Mouse (Mus musculus) midbrain, embryonic 16.5 days (tissue): ENCODE measurements around the gene Tmem128. TPM values are rescaled to one million over a fixed set of nuclear protein-coding genes. Genes with fewer than 3 reads are reported as not detected.

Experiments
- ATAC-seq: fragments of 200-750 bp; cut with Nextera tagmentation; 2 replicates; pipeline ENCODE4 v1.8.0; 2017; ENCODE audit warnings: moderate TSS enrichment
- H3K27ac ChIP-seq: fragments of 300-500 bp; sonication (generic); 2 replicates; pipeline ENCODE4 v1.5.1; 2014; ENCODE audit warnings: mild to moderate bottlenecking, low read length, mixed read lengths
- H3K27me3 ChIP-seq: fragments of 300-500 bp; sonication (generic); 2 replicates; pipeline ENCODE4 v1.6.1; 2014; ENCODE audit warnings: low read depth, low read length, mixed read lengths; ENCODE audit not compliant: control insufficient read depth, insufficient read depth
- H3K36me3 ChIP-seq: fragments of 300-500 bp; sonication (generic); 2 replicates; pipeline ENCODE4 v1.6.1; 2014; ENCODE audit warnings: mild to moderate bottlenecking, low read length, moderate library complexity, mixed read lengths; ENCODE audit not compliant: control insufficient read depth, insufficient read depth
- H3K4me1 ChIP-seq: fragments of 300-500 bp; sonication (generic); 2 replicates; pipeline ENCODE4 v1.6.1; 2014; ENCODE audit warnings: mild to moderate bottlenecking, low read length, mixed read lengths; ENCODE audit not compliant: control insufficient read depth, insufficient read depth
- H3K4me2 ChIP-seq: fragments of 300-500 bp; sonication (generic); 2 replicates; pipeline ENCODE4 v1.6.1; 2014; ENCODE audit warnings: mild to moderate bottlenecking, low read length, mixed read lengths
- H3K4me3 ChIP-seq: fragments of 300-500 bp; sonication (generic); 2 replicates; pipeline ENCODE4 v1.5.1; 2014; ENCODE audit warnings: low read depth, mild to moderate bottlenecking, low read length, moderate library complexity, mixed read lengths
- H3K9ac ChIP-seq: fragments of 300-500 bp; sonication (generic); 2 replicates; pipeline ENCODE4 v1.6.1; 2014; ENCODE audit warnings: low read depth, low read length, mixed read lengths
- H3K9me3 ChIP-seq: fragments of 300-500 bp; sonication (generic); replicated peaks from 2 replicates; pipeline ENCODE4 v1.6.1; 2014; ENCODE audit warnings: mild to moderate bottlenecking, low read length, mixed read lengths; ENCODE audit not compliant: control insufficient read depth, poor library complexity, severe bottlenecking
- WGBS: fragments of 180-500 bp; shearing (Covaris S2); extraction: QIAGEN DNeasy Blood & Tissue Kit; methylation state at CpG from one replicate; pipeline ENCODE4 v1.1.7; 2014; 5-methylcytosine and 5-hydroxymethylcytosine counted together
- polyA plus RNA-seq: library from polyadenylated mRNA; unstranded; fragments of >200 nt; fragmentation: Nextera tagmentation; extraction: Ambion mirVana; gene quantifications from 2 replicates; pipeline ENCODE4 v1.2.1, GENCODE M21; 2015

Gene Tmem128
- polyA plus RNA-seq: 92.9 and 94.6 TPM in 2 replicates

DNA sequence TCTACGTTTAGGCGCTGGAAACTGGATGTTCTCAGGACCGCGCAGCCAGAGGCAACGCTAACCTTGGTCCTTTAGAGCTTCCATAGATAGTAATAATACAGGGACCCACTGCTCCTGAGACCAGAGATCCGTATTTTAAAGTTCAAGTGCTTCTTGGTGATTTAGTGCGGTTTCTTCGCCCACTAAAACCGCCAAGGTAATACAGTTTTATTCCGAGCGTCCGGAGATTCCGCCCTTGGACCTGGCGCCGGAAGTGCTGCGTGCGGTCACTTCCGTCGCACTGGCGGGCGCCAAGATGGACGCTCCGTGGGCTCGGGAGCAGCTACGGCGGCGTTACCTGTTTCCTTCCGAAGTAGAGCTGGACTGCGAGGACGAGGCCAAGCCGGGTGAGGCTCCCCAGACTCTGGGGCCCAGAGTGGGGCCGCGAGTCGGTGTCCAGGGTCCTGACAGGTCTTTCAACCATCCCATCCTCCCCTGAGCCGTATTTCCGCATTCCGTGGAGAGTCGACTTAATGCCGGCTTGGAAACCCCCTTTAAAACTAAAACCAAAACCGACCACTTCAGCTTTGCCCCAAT is at the start of gene Tmem128:
Gene Tmem128 (plus strand): TSS at position 79 of the 576 bp plus-strand sequence.
- peak; percentile 90 for ATAC-seq
- no peaks in the 10 kb centered on the region for H3K27me3 ChIP-seq
- H3K9me3 ChIP-seq: no peaks in the 10 kb centered on the region
- H3K36me3 ChIP-seq: peaks cover 24% of the 10 kb centered on the region
- peaks cover 6% of the 10 kb centered on the region for H3K4me1 ChIP-seq
- peak within 1 kb of the TSS; percentile 94 for H3K4me2 ChIP-seq
- under 1% methylated on average over 40 of the region's 40 CpGs for WGBS
- peak within 1 kb of the TSS; percentile 77 for H3K9ac ChIP-seq
- H3K4me3 ChIP-seq: peak within 1 kb of the TSS; percentile 56
- peak within 1 kb of the TSS; percentile 79 for H3K27ac ChIP-seq

DNA sequence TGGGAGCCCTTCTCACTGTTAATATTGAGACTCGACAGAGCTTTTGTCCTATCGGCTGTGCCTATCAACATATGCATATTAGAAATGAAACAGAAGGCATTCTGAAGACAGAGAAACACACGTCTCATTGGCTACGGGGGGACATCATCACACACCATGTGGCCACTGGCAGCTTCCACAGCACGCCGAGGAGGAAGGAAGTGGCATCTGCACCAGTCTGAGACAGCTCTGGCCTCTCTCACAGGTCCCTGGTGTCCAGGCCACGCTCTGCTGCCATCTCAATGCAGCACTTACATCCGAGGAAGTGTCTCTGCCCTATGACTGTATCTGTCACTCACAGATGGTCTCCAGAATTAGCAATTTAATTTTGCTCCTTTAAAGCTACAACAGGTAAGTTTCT is 48.3 kb upstream of the Tmem128 start:
- 93% methylated on average over 8 of the region's 8 CpGs for WGBS
- Histone ChIP-seq H3K4me3 (no peak overlapping the region), H3K36me3 (peaks cover 38% of the 10 kb centered on the region), H3K9ac (no peak overlapping the region), H3K27me3 (no peaks in the 10 kb centered on the region), H3K27ac (no peak overlapping the region), H3K4me2 (no peak overlapping the region), H3K9me3 (no peaks in the 10 kb centered on the region), H3K4me1 (no peaks in the 10 kb centered on the region)
- no peak for ATAC-seq

DNA sequence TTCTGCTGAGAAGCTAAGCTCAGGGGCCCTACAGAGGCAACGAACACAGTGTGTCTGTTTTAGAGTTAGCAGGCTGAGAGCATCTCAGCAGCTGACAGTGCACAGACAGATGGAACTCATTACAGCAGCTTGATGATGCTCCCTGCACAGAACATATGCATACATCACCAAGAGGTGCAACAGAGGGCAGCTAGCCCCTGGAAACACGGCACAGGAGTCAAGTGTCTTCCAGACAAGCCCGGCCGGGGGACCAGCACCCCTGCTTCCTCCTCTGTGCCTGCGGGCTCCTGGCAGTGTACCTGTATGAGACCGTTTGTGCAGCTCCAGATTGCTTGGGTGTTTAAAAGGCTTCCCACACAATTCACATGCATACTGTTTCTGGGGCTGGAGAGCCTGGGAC is 47.0 kb upstream of the Tmem128 start:
- 93% methylated on average over 6 of the region's 6 CpGs for WGBS
- Histone ChIP-seq H3K27ac (no peak overlapping the region), H3K4me2 (no peak overlapping the region), H3K9ac (no peak overlapping the region), H3K9me3 (no peaks in the 10 kb centered on the region), H3K4me1 (no peaks in the 10 kb centered on the region), H3K27me3 (no peaks in the 10 kb centered on the region), H3K4me3 (no peak overlapping the region), H3K36me3 (peaks cover 38% of the 10 kb centered on the region)
- ATAC-seq: no peak

DNA sequence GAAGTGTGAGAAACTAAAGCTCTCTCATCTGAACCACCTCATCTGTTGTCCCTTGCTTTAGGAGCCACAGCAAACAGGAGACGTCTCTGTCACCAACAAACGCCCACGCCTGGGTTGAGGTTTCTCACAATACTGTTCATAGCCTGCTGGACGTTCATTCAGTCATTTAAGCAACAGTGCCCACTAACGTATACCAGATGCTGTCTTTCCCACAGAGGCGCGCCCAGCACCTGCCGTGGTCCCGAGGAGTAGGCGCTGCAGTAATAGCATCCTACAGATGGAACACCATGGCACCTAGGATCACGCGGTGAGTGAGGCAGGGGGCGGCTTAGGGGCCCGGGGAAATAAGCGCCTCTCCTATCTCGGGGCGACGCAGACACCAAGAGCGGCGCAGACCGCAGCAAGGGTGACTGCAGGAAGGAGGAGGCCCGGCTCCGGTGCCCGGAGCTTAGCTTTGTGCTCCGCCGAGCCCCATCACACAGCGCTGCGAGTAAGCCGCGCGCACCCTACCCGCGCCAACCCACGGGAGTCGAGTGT is 40.1 kb upstream of the Tmem128 start:
- peak overlapping the region; percentile 83 for H3K9ac ChIP-seq
- no peaks in the 10 kb centered on the region for H3K27me3 ChIP-seq
- H3K4me3 ChIP-seq: peak overlapping the region; percentile 94
- H3K27ac ChIP-seq: peak overlapping the region; percentile 86
- H3K36me3 ChIP-seq: peaks cover 11% of the 10 kb centered on the region
- ATAC-seq: peak; percentile 86
- H3K9me3 ChIP-seq: no peaks in the 10 kb centered on the region
- H3K4me2 ChIP-seq: peak overlapping the region; percentile 90
- peaks cover 22% of the 10 kb centered on the region for H3K4me1 ChIP-seq
- under 1% methylated on average over 31 of the region's 35 CpGs for WGBS

DNA sequence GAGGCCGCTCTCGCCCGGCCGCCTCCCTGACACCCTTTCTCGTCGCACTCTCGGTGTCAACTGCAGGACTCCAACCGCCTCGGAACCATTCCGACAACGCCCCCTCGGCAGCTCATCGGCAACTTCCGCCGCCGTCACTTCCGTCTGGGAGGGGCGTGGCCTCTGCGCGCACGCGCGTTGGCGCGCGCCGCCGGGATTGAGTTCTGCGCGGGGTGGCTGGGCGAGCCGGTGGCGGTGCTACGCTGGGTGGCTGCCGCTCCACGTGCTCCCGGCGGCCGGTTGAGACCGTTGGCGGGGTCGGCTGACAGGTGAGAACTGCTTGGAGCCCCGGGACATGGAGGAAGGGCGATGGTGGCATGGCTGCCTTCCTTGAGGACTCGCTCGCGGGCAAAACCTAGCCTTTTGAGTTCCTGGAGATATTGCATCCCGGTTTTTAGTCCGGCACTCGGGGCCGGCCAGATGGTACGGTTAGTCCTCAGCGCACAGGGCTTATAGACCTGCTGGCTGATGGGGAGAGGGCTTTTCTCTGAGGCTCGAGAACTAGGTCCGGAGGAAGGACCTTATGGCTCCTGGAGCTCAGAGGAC is 39.6 kb upstream of the Tmem128 start, which contains the start of the genes Zbtb49 and Lyar:
Gene Zbtb49 (minus strand): TSS at position 130 of the 585 bp plus-strand sequence.
Gene Lyar (plus strand): TSS at position 143 of the 585 bp plus-strand sequence.
- Histone ChIP-seq H3K9ac (peak within 1 kb of the TSS; percentile 83), H3K36me3 (peaks cover 9% of the 10 kb centered on the region), H3K4me3 (peak within 1 kb of the TSS; percentile 94), H3K4me2 (peak within 1 kb of the TSS; percentile 90), H3K4me1 (peaks cover 22% of the 10 kb centered on the region), H3K27ac (peak within 1 kb of the TSS; percentile 86), H3K9me3 (no peaks in the 10 kb centered on the region), H3K27me3 (no peaks in the 10 kb centered on the region)
- ATAC-seq: peak; percentile 93
- 0% methylated on average over 55 of the region's 55 CpGs for WGBS

DNA sequence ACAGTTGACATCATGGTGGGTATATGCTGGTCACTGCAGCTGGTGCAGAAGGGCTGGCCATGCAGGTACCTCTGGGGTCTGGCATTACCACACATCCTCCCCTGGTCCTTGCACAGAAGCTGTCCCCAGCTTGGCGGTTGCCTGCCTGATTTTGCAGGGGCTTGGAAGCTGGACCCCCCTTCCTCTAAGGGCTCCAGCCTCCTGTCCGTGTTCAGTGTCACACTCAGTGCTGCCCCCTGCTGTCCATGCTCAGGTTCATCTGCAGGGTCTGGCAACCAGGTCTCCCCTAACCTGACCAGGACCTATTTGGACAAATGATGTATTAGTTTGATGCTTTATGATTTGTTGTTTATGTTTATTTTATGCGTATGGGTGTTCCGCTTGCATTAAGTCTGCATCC is 24.6 kb upstream of the Tmem128 start:
- no peaks in the 10 kb centered on the region; the same call in 1 of the 2 replicates for H3K27me3 ChIP-seq
- peaks cover 22% of the 10 kb centered on the region for H3K36me3 ChIP-seq
- no peak overlapping the region for H3K4me2 ChIP-seq
- H3K27ac ChIP-seq: no peak overlapping the region
- no peaks in the 10 kb centered on the region for H3K9me3 ChIP-seq
- ATAC-seq: no peak
- no peak overlapping the region for H3K9ac ChIP-seq
- 66% methylated on average over 4 of the region's 4 CpGs for WGBS
- H3K4me1 ChIP-seq: no peaks in the 10 kb centered on the region
- no peak overlapping the region for H3K4me3 ChIP-seq

DNA sequence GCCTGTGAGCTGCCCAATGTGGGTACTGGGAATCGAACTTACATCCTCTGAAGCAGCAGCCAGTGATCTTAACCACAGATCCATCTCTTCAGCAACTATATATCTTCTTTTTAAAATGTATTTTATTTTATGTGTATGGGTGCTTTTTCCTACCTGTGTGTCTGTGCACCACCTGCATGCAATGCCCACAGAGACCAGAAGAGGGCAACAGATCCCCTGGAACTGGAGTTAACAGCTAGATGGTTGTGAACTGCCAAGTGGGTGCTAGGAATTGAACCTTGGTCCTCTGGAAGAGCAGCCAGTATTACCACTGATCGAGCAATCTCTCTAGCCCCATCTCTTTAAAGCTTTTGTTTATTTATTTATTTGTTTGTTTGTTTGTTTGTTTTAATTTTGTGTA is 23.4 kb upstream of the Tmem128 start:
- ATAC-seq: no peak
- H3K4me1 ChIP-seq: no peaks in the 10 kb centered on the region
- no peak overlapping the region for H3K4me3 ChIP-seq

DNA sequence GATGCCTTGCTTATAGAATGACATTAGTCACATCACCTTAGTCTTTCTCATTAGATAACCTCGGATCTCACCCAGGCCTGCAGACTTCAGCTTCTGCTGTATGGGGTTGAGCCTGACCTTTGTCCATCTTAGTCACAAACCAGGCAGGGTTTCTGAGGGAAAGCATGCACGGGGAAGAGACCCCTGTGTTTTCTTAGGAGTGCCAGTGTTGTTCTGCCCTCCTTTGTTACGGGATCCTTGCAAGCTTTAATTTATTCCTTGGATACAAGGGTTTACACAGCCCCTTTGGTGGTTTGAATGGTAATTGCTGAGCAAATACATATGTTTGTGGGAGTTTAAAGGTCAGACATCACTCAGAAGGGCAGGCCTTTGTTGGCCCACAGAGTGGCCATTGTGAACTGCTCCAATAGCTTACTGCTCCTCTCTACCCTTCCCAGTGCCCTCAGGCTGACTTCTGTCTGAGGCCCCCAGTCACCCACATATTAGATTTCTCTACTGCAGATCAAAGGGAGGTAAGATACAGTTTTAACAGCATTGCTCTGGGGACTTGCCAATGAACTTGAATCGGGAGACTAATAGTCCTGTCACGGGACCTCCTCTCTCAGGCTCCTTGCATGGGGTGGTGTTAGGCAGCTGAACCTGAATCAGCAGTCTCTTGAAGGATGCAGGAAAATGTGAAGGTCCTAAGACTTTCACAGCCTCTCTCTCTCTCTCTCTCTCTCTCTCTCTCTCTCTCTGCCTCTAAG is 19.1 kb upstream of the Tmem128 start:
- WGBS: 27% methylated on average over 5 of the region's 5 CpGs
- Histone ChIP-seq H3K27me3 (peaks cover 3% of the 10 kb centered on the region), H3K4me2 (no peak overlapping the region), H3K9ac (no peak overlapping the region), H3K36me3 (0 out of 2 replicates have a peak, but pooled peaks cover 2% of the 10 kb centered on the region), H3K27ac (no peak overlapping the region), H3K4me1 (no peaks in the 10 kb centered on the region), H3K9me3 (no peaks in the 10 kb centered on the region), H3K4me3 (no peak overlapping the region)
- ATAC-seq: no peak

More for the DNA sequence above, 23.4 kb upstream of the Tmem128 start:
- Histone ChIP-seq H3K27ac (no peak overlapping the region), H3K9me3 (no peaks in the 10 kb centered on the region), H3K4me2 (no peak overlapping the region), H3K9ac (no peak overlapping the region), H3K27me3 (no peaks in the 10 kb centered on the region; the same call in 1 of the 2 replicates), H3K36me3 (peaks cover 11% of the 10 kb centered on the region)
- 95% methylated on average over 2 of the region's 2 CpGs for WGBS
